Mouse (Mus musculus) T-helper 2 cell (primary cell): Measurements from ENCODE around the gene Gm44790.
"Not testable (repeated sequence)": the region's sequence is repeated elsewhere in the genome, so short reads cannot be mapped to it uniquely, and the experiment has no call there.

Experiments
- in situ Hi-C: fragments of 300-600 bp; cut with MboI, MseI; formaldehyde crosslinking; loops from one replicate; pipeline ENCODE4 v1.15.1; 2025; ENCODE audit warnings: high pct_unique_total_duplicates

Gene Gm44790

GRCm38 (mm10) chr6:86474072-86474471 lies 47.6 kb downstream of the Gm44790 start:
- in situ Hi-C loops, result loop anchor here (10.0 kb wide), 1 partner anchor 51 kb away; the partner anchor contains the start of gene Pcbp1

- in situ Hi-C loops, result loop anchor here (10.0 kb wide), 1 partner anchor 50 kb away; the partner anchor contains the start of gene Pcbp1
Measured at GRCm38 (mm10) chr6:86474646-86475181, 48.3 kb downstream of the Gm44790 start.

- in situ Hi-C loops, result loop anchor here (10.0 kb wide), 1 partner anchor 49 kb away; the partner anchor contains the start of gene Pcbp1
Measured at GRCm38 (mm10) chr6:86475462-86476167, 49.2 kb downstream of the Gm44790 start.

GRCm38 (mm10) chr6:86476931-86477330 lies 50.5 kb downstream of the Gm44790 start:
- in situ Hi-C loops, result loop anchor here (10.0 kb wide), 1 partner anchor 48 kb away; the partner anchor contains the start of gene Pcbp1

GRCm38 (mm10) chr6:86479311-86479710 lies 52.9 kb downstream of the Gm44790 start:
- in situ Hi-C loops, result loop anchor here (10.0 kb wide), 1 partner anchor 45 kb away; the partner anchor contains the start of gene Pcbp1

GRCm38 (mm10) chr6:86479816-86480188 lies 53.3 kb downstream of the Gm44790 start:
- in situ Hi-C loops, result loop anchor here (10.0 kb wide), 1 partner anchor 45 kb away; the partner anchor contains the start of gene Pcbp1

GRCm38 (mm10) chr6:86480189-86480831 lies 53.9 kb downstream of the Gm44790 start:
- in situ Hi-C loops, result no loop called here

GRCm38 (mm10) chr6:86481871-86482270 lies 55.4 kb downstream of the Gm44790 start:
- in situ Hi-C loops, result no loop called here

- in situ Hi-C loops, result no loop called here
Measured at GRCm38 (mm10) chr6:86485943-86486640, 59.6 kb downstream of the Gm44790 start.

- in situ Hi-C loops, result no loop called here
Measured at GRCm38 (mm10) chr6:86487358-86488148, 61.1 kb downstream of the Gm44790 start.

GRCm38 (mm10) chr6:86488149-86488485 lies 61.7 kb downstream of the Gm44790 start:
- in situ Hi-C loops, result no loop called here

GRCm38 (mm10) chr6:86489945-86490344 lies 63.5 kb downstream of the Gm44790 start:
- in situ Hi-C loops, result no loop called here

GRCm38 (mm10) chr6:86490413-86490812 lies 64.0 kb downstream of the Gm44790 start:
- in situ Hi-C loops, result not testable (repeated sequence)

- in situ Hi-C loops, result no loop called here
Measured at GRCm38 (mm10) chr6:86493469-86494263, 67.2 kb downstream of the Gm44790 start.

- in situ Hi-C loops, result no loop called here
Measured at GRCm38 (mm10) chr6:86494767-86495166, 68.3 kb downstream of the Gm44790 start.
